Mouse (Mus musculus): Measurements from ENCODE around the gene Il18r1.

Gene Il18r1

DNA sequence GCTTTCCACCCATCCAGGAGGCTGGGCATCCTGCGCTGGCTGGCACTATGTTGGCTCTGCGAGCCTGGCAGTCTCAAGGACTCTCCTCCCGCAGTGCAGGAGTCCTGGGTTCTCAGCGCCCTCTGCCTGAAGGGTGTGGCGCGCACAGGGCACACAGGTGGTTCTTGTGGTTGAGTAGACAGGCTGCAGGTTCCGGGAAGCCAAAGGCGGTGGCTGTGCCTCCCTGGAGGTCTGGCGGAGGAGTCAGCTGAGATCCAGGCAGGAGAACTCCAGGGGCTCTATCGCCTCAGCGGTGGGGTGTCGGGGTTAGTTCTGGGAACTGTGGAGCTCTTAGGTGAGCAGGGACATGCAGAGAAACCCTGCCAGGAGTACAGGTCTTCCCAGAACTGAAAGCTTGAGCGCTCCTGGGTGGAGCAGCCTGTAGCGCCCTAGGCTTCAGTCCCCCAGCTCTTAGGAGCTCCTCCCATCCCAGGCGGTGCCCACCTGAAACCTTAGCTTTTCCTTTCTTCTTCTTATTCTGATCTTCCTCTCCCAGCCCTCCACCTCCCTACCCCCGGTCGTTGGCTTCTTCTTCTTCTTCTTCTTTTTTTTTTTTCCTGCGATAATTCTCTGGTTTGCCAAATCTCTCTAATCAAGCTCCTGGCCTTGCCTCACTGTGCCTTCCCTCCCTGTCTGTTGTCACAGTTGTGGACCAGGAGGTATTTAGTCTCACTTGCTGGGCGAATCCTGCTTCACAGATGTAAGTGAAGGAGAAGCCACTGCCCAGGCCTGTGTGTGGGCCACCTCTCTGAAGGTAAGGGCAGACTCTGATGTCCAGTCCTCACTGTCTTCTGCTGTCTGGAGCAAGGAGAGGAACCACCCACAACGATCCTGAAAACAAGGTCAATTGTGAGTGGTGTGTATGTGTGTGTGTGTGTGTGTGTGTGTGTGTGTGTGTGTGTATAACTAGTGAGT lies at the start of gene Il18r1:
Gene Il18r1 (plus strand): TSS at position 76 of the 954 bp plus-strand sequence.
- peak; percentile 74 to 79 for DNase-seq

DNA sequence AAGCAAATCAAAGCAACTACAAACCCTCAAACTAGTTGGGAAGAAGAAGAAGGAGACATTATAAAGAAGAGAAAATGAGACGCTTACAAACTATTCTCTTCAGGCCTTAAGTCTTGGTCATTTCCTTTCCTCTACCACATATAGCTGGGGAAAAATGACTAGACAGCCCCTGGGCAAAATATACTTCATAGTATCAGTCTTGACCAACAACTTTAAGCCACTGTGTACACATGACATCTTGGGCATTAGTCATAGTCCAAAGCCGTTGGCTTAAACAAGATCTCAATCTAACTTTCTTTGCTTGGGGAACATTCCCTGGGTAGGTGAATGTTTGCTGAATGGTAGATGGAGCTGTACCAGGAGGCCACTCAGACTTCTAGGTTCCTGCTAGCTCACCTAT lies 48.3 kb upstream of the Il18r1 start:
- DNase-seq, result no peak

DNA sequence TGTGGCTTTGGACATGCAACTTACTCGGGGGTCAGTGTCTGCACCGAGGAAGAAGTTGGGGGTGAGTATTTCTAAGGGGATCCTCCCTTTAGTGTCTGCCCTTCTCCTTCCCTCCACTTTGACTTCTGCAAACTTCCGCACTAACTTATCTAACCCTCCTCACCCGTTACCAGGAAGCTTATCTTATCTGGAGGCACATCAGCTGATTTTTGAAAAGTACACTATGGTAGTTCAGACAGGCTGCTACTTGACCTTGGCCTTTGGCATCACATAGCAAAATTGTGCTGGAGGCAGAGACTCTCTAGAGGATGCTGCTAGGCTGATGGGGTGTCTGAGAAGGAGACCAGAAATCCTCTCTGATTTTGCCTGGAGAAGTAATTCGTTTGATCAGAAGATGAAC lies 46.8 kb upstream of the Il18r1 start:
- DNase-seq, result no peak

DNA sequence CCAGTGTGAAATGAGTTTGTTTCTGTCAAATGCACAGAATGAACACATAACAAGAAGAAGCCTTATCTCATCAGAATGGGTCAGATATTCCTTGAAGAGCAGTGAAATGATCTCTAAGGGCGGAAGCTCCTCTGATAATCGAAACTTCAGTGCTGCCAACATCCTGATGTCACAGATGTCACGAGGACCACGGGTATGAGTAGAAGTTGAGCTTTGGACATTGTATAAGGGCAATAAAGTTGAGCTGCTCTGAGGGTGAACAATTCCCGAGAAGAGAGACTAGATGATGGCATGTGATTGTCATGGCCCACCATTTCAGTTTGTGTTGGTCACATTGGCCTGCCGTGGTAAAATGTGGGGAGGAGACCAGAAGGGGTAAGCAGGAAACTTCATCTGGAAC lies 41.5 kb upstream of the Il18r1 start:
- no peak for DNase-seq

DNA sequence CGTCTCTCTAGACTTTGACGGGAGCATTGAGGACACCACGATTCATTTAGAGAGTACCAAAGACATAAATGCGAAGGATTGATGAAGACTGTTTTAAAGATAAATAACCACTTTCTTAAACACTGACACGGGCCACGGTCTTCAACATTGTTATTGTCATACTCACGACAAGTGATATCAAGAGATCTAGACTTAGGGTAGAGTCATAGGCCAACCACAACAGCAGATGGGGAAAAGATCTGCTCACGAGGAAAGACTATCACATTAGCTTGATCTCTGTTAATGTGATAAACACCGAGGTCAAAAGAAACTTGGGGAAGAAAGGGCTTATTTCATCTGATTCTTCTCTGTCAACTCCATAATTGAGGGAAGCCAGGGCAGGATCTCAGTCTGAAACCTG lies 38.1 kb upstream of the Il18r1 start:
- DNase-seq, result no peak

DNA sequence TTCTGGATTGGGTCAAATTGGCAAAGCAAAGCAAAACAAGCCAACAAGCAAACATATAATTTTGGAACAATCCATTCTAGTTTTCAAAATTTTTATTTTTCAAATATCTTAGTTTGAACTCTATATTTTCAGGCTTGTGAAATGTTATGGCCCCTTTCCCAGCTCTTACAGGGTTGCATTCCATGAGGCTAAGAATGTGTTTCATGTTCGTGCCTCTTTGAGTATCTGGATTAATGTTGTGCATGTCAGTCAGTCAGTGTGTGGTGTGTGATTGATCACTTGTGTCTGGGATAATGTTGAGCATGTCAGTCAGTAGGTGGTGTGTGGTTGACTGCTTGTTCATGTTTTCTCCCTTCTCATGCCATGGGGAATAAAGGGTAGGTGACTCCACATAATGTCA lies 37.5 kb upstream of the Il18r1 start:
- no peak for DNase-seq

DNA sequence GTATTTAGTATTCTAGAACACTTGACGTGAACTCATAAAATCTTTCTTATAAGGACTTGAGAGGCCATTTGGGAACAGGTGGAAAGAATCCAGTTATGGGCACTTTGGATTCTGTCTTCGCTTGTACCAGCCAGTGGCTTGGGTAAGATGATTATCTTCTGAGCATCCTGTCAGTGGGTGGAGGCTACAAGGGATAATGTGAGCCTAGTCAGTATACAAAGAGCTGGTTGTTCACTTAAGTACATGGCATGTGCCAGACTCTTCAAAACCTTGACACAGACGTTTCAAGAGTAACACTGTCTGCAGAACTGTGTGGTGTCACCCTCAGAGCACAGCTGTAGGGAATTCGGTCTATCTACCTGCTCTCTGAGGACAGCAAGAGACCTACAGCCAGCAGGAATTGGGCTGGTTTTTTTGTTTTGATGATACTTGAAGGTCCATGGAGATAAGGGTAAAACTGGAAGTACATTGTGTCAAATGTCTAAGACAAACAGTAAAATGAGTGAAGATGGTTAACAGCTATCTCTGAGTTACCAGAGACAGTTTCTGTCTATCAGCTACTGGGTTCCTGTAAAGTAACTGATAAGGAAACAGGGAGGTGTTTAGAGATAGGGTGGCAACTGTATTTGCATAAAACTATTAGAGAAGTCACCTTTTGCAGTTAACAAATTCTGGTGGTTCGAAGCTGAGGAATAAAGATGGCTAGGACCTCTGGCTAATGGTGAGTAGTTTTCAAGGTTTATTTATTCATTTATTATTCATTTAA lies 36.3 kb upstream of the Il18r1 start, which contains the start of gene Il1rl1:
Gene Il1rl1 (plus strand): TSS at position 661 of the 766 bp plus-strand sequence.
- DNase-seq, result no peak

DNA sequence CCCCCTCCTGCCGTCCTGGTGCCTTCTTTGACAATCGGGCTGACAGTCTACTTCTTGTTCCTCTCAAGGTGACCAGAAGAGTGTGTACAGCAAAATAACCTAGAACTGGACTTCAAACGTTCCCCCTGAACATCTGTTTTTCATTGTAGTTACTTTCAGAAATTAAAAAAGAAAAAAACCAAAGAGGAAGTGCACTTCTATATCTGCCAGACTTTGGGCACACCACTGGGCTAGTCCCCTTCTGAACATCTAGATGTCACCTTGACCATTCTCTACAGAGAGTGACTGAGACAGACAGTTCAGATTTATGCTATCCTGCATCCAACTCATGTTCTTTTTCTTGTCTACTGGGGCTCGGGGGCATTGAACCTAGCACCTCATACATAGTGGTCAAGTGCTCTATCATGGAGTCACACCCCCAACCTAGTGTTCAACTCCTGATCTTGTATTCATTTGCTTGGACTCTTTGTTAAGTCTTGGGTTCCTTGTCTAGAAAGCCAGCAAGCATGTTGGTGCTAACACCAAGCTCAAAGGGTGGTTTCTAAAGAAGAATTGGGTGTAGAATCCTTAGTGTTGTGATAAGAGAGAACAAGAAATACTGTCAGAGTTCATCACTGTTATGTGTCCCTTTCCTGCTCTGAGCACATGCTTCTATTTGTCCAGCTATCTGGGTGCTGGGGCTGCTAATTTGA lies 35.1 kb upstream of the Il18r1 start:
- no peak for DNase-seq

DNA sequence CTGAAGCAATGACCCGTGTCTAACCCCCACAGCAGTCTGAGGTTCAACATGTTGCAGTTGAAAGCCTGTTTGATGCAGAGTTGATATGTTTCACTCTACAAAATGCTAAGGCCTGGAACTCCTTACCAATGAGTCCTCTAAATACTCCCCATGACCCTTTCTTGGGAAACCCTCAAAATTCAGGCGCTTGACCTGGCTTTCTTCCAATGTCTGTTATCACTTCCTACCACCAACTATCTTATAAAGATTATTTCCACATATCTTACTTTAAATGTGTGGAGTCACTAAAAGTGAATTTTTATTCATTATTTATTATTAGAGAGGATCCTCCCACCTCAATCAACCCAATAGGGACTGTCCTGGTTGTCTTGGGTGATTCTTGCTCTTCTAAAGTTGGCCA lies 33.2 kb upstream of the Il18r1 start:
- no peak for DNase-seq

DNA sequence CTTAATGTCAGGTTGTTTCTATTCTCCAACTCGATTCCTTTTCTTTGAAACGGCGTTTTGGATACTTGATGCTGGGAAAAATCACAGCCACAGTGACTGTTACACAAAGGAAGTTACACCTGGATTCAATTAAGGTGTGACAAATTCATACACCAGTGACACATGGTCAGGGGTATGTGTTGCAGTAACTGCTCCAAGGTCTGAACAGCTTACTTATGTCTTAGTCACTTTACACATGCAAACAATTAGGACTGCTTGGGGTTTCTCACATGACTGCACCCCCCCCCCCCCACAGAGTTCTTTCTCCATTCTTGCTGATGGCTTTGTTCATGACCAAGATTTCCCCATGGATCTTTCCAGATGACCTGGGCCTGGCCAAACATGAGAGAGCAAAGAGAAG lies 29.4 kb upstream of the Il18r1 start:
- no peak for DNase-seq

DNA sequence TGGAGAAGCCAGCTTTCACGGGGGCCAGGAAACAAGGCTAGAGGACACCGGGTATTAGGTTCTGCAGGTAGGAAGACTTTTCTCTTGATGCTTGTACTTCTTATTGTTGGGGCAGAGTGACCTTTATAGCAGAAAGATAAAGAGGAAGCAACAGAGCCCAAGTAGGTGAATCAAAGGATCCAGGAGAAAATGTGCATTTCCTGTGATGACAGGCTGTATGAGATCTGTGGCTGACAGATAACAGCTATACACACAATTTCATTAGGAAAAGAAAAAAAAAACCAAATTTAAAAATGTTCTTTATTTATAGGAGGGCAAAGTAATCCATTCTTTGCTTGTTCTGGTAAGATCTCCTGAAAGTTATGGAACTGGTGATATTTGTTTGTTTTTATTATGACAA lies 28.0 kb upstream of the Il18r1 start:
- no peak for DNase-seq

DNA sequence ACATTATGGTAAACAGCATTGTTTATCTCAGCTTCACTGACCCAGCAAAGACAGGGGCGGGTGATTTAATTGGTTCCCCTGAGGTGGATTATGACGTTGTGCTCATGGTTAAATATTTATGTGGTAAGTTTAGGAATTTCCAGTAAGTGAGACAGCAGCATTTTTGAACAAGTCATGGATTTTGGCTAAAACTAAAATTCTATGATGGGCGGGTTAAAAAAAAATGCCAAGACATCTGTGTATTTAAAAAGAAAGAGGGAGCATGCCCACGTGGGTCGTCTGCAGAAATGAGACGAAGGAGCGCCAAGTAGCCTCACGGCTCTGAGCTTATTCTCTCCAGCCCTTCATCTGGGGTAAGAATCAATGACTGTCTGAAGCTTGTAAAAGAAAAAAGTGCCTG lies 25.8 kb upstream of the Il18r1 start:
- no peak for DNase-seq

DNA sequence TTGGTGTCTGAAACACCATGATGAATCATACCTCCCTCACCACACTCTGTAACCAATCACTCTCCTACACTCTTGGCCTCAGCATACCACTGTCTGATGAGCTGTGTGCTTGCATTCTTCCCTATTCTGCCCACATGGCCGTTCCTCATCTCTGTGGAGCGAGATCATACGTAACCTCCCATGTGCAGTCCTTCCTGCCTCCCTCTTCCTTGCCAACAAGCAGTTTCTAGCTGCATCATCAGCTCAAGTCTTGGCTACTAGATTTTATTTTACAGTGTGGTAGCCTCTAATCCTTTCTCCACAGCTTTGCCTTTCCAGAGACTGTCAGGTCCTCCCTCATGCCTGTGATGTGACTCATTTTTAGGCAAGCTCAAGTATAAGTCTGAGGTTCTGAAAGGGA lies 20.6 kb upstream of the Il18r1 start:
- no peak for DNase-seq

DNA sequence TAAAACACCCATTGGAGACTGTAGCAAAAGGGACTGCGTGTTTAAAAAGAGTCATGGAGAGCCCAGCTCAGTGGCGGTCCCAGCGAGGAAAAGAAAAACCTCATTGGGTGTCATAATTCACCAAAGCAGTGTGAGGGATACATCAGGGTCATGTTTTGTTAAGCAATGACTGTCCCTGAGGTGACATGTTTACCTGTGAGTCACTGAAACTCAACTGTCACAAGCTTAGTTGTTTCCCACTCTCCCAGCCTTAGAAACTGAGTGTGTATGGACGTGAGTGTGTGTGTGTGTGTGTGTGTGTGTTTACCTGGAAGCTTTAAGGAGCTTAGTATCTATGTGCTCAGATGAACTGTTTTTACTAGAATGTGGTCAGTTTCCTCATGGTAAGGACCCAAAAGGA lies 2.0 kb downstream of the Il18r1 start:
- no peak for DNase-seq

DNA sequence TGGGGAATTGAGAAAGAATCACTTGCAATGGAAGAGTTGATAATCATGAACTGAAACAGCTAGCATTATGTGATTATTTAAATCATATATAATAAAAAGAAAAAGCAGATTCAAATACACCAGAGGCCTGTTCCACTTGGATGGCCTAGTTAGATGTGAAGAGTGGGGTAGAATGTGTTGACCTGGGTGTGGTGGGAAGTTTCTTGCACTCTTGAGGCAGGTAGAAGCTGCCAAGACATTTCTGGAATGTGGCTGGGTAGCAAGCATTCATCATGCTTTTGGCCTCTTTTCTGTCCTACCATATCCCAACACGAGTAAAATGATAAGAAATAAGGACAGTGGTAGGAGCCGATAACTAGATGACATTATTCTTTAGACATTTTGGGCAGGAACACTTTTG lies 3.5 kb downstream of the Il18r1 start:
- no peak for DNase-seq

DNA sequence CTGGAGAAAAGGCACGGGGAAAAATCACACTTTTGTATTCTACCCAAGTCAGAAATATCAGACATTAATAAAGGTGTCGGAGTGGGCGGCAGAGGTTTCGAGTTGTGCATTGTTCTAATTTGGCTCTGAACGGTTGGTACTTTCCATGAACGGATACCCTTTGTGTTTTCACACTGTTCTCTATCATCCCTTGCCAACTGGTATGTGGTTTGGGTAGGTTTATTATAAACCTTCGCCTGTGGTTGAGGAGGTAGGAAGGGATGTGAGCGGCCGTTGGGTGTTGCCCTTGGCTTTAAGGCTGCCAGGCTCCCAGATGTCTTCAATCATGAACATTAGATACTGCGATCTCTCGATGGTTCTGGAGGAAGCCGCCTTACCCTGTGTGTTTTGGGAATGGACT lies 4.5 kb downstream of the Il18r1 start:
- DNase-seq, result no peak

DNA sequence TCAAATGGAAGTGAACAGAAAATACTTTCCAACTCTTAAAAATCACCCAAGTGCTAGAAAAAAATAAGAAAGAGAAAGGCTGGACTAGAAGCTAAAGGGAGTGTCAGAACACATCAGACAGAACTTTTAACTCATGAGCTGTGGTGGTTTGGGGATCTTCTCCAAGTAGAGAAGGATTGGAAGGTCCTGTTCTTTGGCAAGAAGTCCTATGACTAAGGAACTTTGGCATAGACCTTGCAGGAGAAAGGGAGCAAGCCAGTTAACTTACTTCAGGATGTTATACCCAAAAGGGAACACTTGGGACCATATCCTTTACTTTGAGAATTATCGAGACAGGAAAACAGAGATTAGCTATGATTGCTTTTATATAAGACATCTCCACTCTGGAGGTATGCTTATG lies 7.0 kb downstream of the Il18r1 start:
- DNase-seq, result no peak

DNA sequence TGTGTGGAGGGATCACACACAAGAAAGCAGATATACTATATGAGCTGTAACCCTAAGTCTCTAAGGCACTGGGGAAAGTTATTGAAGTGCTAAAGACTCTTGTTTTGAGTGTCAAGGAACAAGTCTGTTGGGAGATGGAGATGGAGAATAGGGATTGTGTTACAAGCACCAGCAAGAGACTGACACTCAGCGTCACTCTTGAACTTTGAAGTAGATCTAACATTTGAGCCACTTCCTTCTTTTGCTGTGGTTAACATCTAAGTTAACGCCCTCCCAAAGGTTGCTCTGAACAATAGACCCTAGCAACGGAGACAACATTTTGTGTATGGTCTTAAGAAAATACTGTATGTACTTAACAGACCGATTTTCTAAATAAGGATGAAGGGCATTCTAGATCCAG lies 8.3 kb downstream of the Il18r1 start:
- DNase-seq, result no peak

DNA sequence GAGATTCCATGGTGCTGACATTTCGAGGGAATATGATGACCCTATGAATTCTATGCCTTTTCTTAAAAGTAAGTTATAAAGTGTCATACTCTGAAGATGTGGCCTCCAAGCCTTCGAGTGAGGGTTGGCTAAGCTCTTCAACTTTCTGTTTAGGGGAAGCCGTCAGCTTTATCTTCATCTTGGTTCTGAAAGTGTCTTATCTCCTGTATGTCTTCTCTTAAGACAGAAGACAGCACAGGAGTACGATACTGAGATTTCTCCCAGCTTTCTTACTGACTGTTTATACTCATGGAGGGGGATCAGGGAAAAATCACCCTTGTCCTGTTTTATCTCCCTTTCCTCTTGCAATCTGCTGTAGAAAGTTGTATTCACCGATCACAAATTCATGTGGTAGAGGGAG lies 9.0 kb downstream of the Il18r1 start:
- no peak for DNase-seq

DNA sequence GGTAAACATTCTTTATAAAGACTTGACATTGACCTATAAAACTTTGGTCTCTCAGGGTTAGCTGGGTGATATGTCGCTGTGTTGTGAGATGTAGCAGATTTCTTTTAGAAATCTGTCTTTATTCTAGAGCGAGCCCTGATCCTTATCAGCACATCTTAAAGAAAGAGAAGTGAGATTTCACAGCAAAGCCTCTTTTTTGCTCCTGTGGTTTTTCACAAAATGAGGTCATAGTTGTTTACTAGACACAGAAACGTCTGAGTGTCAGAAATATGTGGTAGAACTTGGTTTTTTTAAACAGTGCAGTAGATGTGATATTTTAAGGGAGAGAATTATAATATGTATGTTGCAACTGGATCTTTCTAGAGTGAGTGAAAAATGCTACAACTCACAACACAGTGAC lies 10.3 kb downstream of the Il18r1 start:
- no peak for DNase-seq

DNA sequence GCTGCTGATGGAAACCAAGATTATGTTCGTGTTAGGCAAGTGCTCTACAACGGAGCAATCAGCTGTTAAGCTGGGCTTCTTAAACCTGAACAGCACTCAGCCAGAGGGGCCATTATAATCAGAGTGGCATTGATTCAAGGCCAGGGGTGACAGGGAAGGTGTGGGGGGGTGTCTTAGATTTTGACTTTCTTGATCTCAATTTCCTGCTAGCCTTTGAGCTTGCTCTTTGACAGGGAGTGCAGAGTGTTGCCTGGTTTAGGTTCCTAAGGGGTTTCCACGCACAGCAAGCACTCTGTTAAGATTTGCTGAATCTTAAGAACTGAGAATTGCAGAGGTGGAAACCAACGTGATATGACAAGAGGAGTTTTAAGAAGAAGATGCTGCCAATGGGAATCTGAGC lies 11.4 kb downstream of the Il18r1 start:
- no peak for DNase-seq

DNA sequence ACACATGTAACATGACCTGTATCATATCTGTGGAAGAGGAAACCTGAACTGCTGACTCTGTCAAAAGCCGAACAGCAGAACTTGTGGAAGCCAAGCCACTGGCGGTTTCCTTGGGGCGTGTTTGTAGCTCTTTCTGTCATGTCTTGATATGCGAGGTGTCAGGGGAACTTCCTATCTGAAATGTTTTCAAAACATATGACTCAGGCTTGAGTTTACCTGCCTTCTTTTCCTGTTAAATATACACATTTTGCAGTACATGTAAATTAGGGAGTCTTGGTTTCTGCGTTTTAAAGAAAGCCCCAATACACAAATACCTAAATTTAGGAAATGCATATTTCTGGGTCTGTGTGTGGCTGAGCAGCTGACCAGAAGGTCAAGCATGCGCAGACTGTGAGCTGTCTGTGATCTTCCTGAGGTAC lies 14.2 kb downstream of the Il18r1 start:
- peak; percentile 31 to 57 for DNase-seq

DNA sequence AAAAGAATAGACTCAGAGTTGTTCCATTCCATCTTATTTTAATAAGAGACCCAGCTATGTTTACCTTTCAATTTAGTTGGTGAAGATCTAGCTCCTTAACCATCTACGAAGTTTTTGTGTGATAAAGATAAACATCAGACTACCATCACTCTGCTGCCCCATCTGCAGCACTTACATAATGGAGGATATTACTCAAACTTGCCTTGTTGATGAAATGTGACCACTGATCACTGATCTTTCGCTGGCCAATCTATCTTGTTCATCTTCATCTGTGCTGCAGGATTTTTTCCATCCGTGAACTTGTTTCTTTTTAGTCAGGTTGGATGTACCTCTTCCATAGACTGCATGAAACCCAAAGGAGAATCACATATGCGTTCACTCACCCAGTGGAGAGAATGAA lies 29.2 kb downstream of the Il18r1 start:
- DNase-seq, result no peak
